Comparison of ENCODE assay signal across 10 mouse cellular contexts in genomic region chr15:6259957-6260740, GRCm38 (mm10). TPM values are rescaled to one million over a fixed set of nuclear protein-coding genes. Genes with fewer than 3 reads are reported as not detected.
DNase-seq lines count a peak whose midpoint lies in the region; ATAC-seq lines count a peak whose summit lies in the region.
"Had no signal": no experiment of that assay in that cellular context is flagged by ENCODE, and none has a peak within 500 bp of the region (broad histone marks: within the 10 kb centered on the region; RNA-seq: fewer than 3 reads in every experiment).

No protein-coding gene starts in this region.

- H3K9ac ChIP-seq in hindbrain, embryonic 14.5 days = no peak overlapping the region
- H3K9ac ChIP-seq in hindbrain, embryonic 13.5 days = no peak overlapping the region
- no peak overlapping the region for H3K9ac ChIP-seq in intestine, embryonic 15.5 days
- no peak overlapping the region for H3K9ac ChIP-seq in forebrain, embryonic 13.5 days
- H3K9ac ChIP-seq: limb, embryonic 13.5 days had no signal

- H3K4me3 ChIP-seq in hindbrain, embryonic 14.5 days (replicated peaks; ENCODE audit: low read length) = no peak overlapping the region
- H3K4me3 ChIP-seq in hindbrain, embryonic 13.5 days = no peak overlapping the region
- no peak overlapping the region for H3K4me3 ChIP-seq in intestine, embryonic 15.5 days (replicated peaks)
- no peak overlapping the region for H3K4me3 ChIP-seq in forebrain, embryonic 13.5 days
- H3K4me3 ChIP-seq: limb, embryonic 13.5 days had no signal

- ATAC-seq in hindbrain, embryonic 14.5 days (ENCODE audit: low FRiP score) = no peak
- no peak for ATAC-seq in hindbrain, embryonic 13.5 days (ENCODE audit: low FRiP score)
- peak; percentile 58 for ATAC-seq in intestine, embryonic 15.5 days
- no peak for ATAC-seq in forebrain, embryonic 13.5 days

- no peaks in the 10 kb centered on the region for H3K27me3 ChIP-seq in hindbrain, embryonic 14.5 days (ENCODE audit: control insufficient read depth, insufficient read depth, low read length)
- H3K27me3 ChIP-seq in hindbrain, embryonic 13.5 days = no peaks in the 10 kb centered on the region
- H3K27me3 ChIP-seq in intestine, embryonic 15.5 days (replicated peaks) = no peaks in the 10 kb centered on the region
- H3K27me3 ChIP-seq in forebrain, embryonic 13.5 days = no peaks in the 10 kb centered on the region
- H3K27me3 ChIP-seq: limb, embryonic 13.5 days had no signal

- H3K4me2 ChIP-seq in hindbrain, embryonic 14.5 days (replicated peaks) = no peak overlapping the region
- H3K4me2 ChIP-seq in hindbrain, embryonic 13.5 days = no peak overlapping the region
- no peak overlapping the region for H3K4me2 ChIP-seq in intestine, embryonic 15.5 days (replicated peaks)
- no peak overlapping the region for H3K4me2 ChIP-seq in forebrain, embryonic 13.5 days
- H3K4me2 ChIP-seq: limb, embryonic 13.5 days had no signal

- no peaks in the 10 kb centered on the region for H3K9me3 ChIP-seq in hindbrain, embryonic 14.5 days (ENCODE audit: control insufficient read depth, low read length)
- no peaks in the 10 kb centered on the region for H3K9me3 ChIP-seq in hindbrain, embryonic 13.5 days
- H3K9me3 ChIP-seq in intestine, embryonic 15.5 days = no peaks in the 10 kb centered on the region
- no peaks in the 10 kb centered on the region for H3K9me3 ChIP-seq in forebrain, embryonic 13.5 days (replicated peaks)
- H3K9me3 ChIP-seq: limb, embryonic 13.5 days had no signal

- H3K27ac ChIP-seq in hindbrain, embryonic 14.5 days = 0 out of 2 replicates have a peak overlapping the region, but pooled peaks have one; percentile 21
- H3K27ac ChIP-seq in hindbrain, embryonic 13.5 days = no peak overlapping the region
- peak overlapping the region; percentile 25; the same call in 1 of the 2 replicates for H3K27ac ChIP-seq in intestine, embryonic 15.5 days
- no peak overlapping the region for H3K27ac ChIP-seq in forebrain, embryonic 13.5 days
- H3K27ac ChIP-seq: limb, embryonic 13.5 days had no signal

- no peaks in the 10 kb centered on the region for H3K36me3 ChIP-seq in hindbrain, embryonic 14.5 days (replicated peaks; ENCODE audit: control insufficient read depth, insufficient read depth)
- H3K36me3 ChIP-seq in hindbrain, embryonic 13.5 days = no peaks in the 10 kb centered on the region
- H3K36me3 ChIP-seq in intestine, embryonic 15.5 days = no peaks in the 10 kb centered on the region
- H3K36me3 ChIP-seq in forebrain, embryonic 13.5 days (ENCODE audit: poor library complexity, severe bottlenecking) = no peaks in the 10 kb centered on the region
- H3K36me3 ChIP-seq: limb, embryonic 13.5 days had no signal

- 18% methylated on average over 3 of the region's 3 CpGs for WGBS in hindbrain, embryonic 14.5 days
- 10% methylated on average over 3 of the region's 3 CpGs for WGBS in hindbrain, embryonic 13.5 days
- WGBS in intestine, embryonic 15.5 days = 24% methylated on average over 3 of the region's 3 CpGs
- 64% methylated on average over 3 of the region's 3 CpGs for WGBS in forebrain, embryonic 13.5 days

- no peak for DNase-seq in hindbrain, embryonic 14.5 days (ENCODE audit: low spot score)
- DNase-seq in embryo, embryonic 9.5 days (ENCODE audit: extremely low spot score) = peak; percentile 57
- DNase-seq in lung, postnatal 4 days = peak; percentile 16 to 25
- DNase-seq in spleen, postnatal 36 days (ENCODE audit: low spot score in 2 of 2) = no peak
- DNase-seq in spleen, adult 18-20 months = no peak
- DNase-seq: cerebellum, postnatal 14 days had no signal

- H3K4me1 ChIP-seq in hindbrain, embryonic 14.5 days (replicated peaks; ENCODE audit: control insufficient read depth, insufficient read depth, low read length) = no peaks in the 10 kb centered on the region
- H3K4me1 ChIP-seq in hindbrain, embryonic 13.5 days (replicated peaks) = no peaks in the 10 kb centered on the region
- 0 out of 2 replicates have a peak, but pooled peaks cover 2% of the 10 kb centered on the region for H3K4me1 ChIP-seq in intestine, embryonic 15.5 days (replicated peaks)
- H3K4me1 ChIP-seq in forebrain, embryonic 13.5 days = no peaks in the 10 kb centered on the region

RNA-seq across cellular contexts. Expression of gene Dab2, which starts 39.4 kb away (rescaled TPM):
- polyA plus RNA-seq in hindbrain, embryonic 14.5 days (2014; fragmentation: Nextera tagmentation; extraction: Ambion mirVana) = 23.3 and 29.0 TPM in 2 replicates
- polyA plus RNA-seq in hindbrain, embryonic 13.5 days (2015; fragmentation: Nextera tagmentation; extraction: Ambion mirVana) = 26.5 and 28.5 TPM in 2 replicates
- 43.6 and 51.2 TPM in 2 replicates for polyA plus RNA-seq in intestine, embryonic 15.5 days (2015; fragmentation: Nextera tagmentation; extraction: Ambion mirVana)
- 8.2 and 10.6 TPM in 2 replicates for polyA plus RNA-seq in forebrain, embryonic 13.5 days (2015; fragmentation: Nextera tagmentation; extraction: Ambion mirVana)

Comparison
In these comparisons a context has a peak if more than half of its experiments do, and no peak if none do; other contexts are left out.
1. H3K27ac ChIP-seq: peak in hindbrain, embryonic 14.5 days (single experiment) and intestine, embryonic 15.5 days (single experiment); none in hindbrain, embryonic 13.5 days (single experiment) and forebrain, embryonic 13.5 days (single experiment).
2. DNase-seq: peak in embryo, embryonic 9.5 days (single experiment) and lung, postnatal 4 days (2 of 2); none in hindbrain, embryonic 14.5 days (single experiment), spleen, postnatal 36 days (0 of 2) and spleen, adult 18-20 months (0 of 2).